Mouse (Mus musculus): ENCODE measurements around the gene Fxyd7. TPM values are rescaled to one million over a fixed set of nuclear protein-coding genes. Genes with fewer than 3 reads are reported as not detected.

Gene Fxyd7
- polyA plus RNA-seq (2012; ENCODE audit: insufficient read depth, insufficient read length, missing spikeins) = 1.9 and 2.3 TPM in 2 replicates

GRCm38 (mm10) chr7:31051321-31052021 is at the start of gene Fxyd7:
TSS of gene Fxyd7 (minus strand) at chr7:31051467.
- Histone ChIP-seq H3K4me3 (ENCODE audit: insufficient read depth, low read depth, low read length) (no peak within 1 kb of the TSS), H3K4me1 (ENCODE audit: control insufficient read depth, insufficient read depth, insufficient read length, low read length) (0 out of 2 replicates have a peak, but pooled peaks cover 2% of the 10 kb centered on the region), H3K27ac (replicated peaks; ENCODE audit: low read depth, low read length) (no peak within 1 kb of the TSS)

GRCm38 (mm10) chr7:31100786-31101185 is 49.5 kb upstream of the Fxyd7 start:
- H3K27ac ChIP-seq (replicated peaks; ENCODE audit: low read depth, low read length) = no peak overlapping the region
- no peaks in the 10 kb centered on the region for H3K4me1 ChIP-seq (ENCODE audit: control insufficient read depth, insufficient read depth, insufficient read length, low read length)
- H3K4me3 ChIP-seq (ENCODE audit: insufficient read depth, low read depth, low read length) = no peak overlapping the region

DNA sequence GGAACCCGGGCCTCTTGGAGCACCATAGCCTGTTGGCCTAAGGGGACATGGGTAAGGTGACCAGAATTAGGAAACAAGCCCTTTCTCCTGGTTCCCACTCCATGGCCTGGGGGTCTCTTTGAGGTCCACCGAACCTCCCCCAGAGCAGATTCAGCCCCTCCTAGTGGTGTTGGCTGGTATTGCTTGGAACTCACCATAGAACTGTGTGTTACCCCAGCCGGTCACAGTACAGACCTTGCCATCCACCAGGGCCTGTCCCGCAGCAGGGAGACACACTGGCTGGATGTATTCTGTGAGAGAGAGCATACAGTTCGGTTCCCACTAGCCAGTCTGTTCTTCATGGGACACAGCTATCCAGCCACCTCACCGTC is 48.3 kb upstream of the Fxyd7 start:
- Histone ChIP-seq H3K4me1 (ENCODE audit: control insufficient read depth, insufficient read depth, insufficient read length, low read length) (no peaks in the 10 kb centered on the region), H3K4me3 (ENCODE audit: insufficient read depth, low read depth, low read length) (no peak overlapping the region), H3K27ac (replicated peaks; ENCODE audit: low read depth, low read length) (no peak overlapping the region)

GRCm38 (mm10) chr7:31098697-31099611 is 47.7 kb upstream of the Fxyd7 start:
- no peak overlapping the region for H3K27ac ChIP-seq (replicated peaks; ENCODE audit: low read depth, low read length)
- no peaks in the 10 kb centered on the region for H3K4me1 ChIP-seq (ENCODE audit: control insufficient read depth, insufficient read depth, insufficient read length, low read length)
- no peak overlapping the region for H3K4me3 ChIP-seq (ENCODE audit: insufficient read depth, low read depth, low read length)

- Histone ChIP-seq H3K4me3 (ENCODE audit: insufficient read depth, low read depth, low read length) (no peak overlapping the region), H3K4me1 (ENCODE audit: control insufficient read depth, insufficient read depth, insufficient read length, low read length) (no peaks in the 10 kb centered on the region), H3K27ac (replicated peaks; ENCODE audit: low read depth, low read length) (no peak overlapping the region)
These were observed 46.4 kb upstream of the Fxyd7 start for GRCm38 (mm10) chr7:31097583-31098248.

DNA sequence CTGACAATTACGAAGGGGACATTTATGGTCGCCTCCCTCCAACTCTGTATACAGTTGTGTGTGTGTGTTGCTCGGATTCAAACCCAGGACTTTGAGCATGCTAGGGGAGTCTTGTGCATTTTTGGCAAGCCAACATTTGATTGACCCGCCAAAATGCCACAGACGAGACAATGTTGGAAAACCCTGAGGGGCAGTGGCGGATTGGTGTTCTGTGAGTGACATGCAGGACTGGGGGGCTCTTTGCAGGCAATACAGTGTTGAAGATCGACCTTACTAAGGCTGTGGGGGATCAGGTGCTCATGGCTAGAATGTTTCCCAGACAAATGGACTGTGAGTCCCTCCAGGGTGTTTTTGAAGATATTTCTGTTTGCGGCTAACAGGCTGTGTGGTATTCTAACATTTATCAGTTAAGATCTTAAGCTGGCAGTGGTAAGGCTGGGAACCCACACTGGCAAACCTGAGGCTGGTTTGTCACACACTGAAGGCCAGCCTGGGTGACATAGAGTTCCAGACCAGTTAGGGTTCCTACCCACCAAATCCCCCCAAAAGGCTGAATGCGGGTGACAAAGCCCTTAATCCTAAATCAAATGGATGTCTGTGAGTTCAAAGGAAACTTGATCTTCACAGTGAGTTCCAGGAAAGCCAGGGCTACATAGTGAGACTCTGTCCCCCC is 45.8 kb upstream of the Fxyd7 start:
- Histone ChIP-seq H3K4me3 (ENCODE audit: insufficient read depth, low read depth, low read length) (no peak overlapping the region), H3K27ac (replicated peaks; ENCODE audit: low read depth, low read length) (no peak overlapping the region), H3K4me1 (ENCODE audit: control insufficient read depth, insufficient read depth, insufficient read length, low read length) (no peaks in the 10 kb centered on the region)

DNA sequence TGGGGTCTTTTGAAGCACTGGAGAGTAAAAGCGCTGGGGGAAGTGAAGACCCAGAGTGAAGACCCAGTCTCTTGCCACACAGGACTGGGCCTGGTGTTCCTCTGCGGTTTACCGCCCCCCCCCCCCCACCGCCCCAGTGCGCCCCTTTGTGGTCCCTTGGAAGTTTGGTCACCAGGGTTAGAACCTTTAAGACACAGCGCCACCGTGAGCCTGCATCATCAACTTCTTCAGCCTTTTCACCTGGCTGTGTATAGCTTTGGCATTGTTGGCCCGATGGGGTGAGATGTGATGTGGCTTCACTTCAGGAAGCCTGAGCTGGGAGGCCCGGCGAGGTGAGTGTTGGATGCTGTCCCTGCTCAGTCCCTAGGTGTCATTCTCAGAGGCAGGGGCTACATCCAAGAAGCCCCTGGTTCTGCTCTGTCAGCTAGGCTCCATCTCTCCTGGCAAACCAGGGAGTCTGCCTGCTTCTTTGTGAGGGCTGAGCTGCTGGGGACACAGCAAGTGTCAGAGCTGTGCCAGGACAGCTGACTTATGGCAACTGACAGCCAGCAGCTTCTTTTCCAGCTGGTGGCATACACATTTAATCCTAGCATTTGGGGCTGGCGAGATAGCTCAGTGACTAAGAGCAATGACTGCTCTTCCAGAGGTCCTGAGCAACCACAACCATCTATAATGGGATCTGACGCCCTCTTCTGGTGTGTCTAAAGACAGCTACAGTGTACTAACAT is 43.7 kb upstream of the Fxyd7 start:
- H3K4me1 ChIP-seq (ENCODE audit: control insufficient read depth, insufficient read depth, insufficient read length, low read length) = no peaks in the 10 kb centered on the region
- H3K4me3 ChIP-seq (ENCODE audit: insufficient read depth, low read depth, low read length) = no peak overlapping the region
- no peak overlapping the region for H3K27ac ChIP-seq (replicated peaks; ENCODE audit: low read depth, low read length)

DNA sequence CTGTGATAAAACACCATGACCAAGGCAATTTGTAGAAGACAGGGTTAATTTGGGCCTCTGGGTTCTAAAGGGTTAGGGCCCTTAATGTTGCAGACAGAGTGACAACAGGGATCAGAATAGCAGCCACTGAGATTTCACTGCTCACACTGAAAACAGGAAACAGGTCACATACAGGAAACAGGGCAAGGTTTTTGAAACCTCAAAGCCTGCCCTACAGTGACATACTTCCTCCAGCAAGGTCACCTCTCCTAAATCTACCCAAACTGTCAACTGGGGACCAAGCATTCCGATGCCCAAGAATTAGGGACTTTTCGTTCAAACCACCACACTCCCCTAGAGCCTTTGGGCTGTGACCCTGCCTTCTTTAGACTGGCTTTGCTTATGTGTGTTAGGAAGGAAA is 38.5 kb upstream of the Fxyd7 start:
- H3K27ac ChIP-seq (replicated peaks; ENCODE audit: low read depth, low read length) = no peak overlapping the region
- peaks cover 10% of the 10 kb centered on the region; the same call in 1 of the 2 replicates for H3K4me1 ChIP-seq (ENCODE audit: control insufficient read depth, insufficient read depth, insufficient read length, low read length)

GRCm38 (mm10) chr7:31088206-31088605 is 36.9 kb upstream of the Fxyd7 start:
- Histone ChIP-seq H3K4me1 (ENCODE audit: control insufficient read depth, insufficient read depth, insufficient read length, low read length) (peaks cover 15% of the 10 kb centered on the region), H3K4me3 (ENCODE audit: insufficient read depth, low read depth, low read length) (no peak overlapping the region), H3K27ac (replicated peaks; ENCODE audit: low read depth, low read length) (no peak overlapping the region)

More for the DNA sequence above, 38.5 kb upstream of the Fxyd7 start:
- no peak overlapping the region for H3K4me3 ChIP-seq (ENCODE audit: insufficient read depth, low read depth, low read length)

GRCm38 (mm10) chr7:31087262-31087661 is 36.0 kb upstream of the Fxyd7 start:
- H3K27ac ChIP-seq (replicated peaks; ENCODE audit: low read depth, low read length) = no peak overlapping the region

DNA sequence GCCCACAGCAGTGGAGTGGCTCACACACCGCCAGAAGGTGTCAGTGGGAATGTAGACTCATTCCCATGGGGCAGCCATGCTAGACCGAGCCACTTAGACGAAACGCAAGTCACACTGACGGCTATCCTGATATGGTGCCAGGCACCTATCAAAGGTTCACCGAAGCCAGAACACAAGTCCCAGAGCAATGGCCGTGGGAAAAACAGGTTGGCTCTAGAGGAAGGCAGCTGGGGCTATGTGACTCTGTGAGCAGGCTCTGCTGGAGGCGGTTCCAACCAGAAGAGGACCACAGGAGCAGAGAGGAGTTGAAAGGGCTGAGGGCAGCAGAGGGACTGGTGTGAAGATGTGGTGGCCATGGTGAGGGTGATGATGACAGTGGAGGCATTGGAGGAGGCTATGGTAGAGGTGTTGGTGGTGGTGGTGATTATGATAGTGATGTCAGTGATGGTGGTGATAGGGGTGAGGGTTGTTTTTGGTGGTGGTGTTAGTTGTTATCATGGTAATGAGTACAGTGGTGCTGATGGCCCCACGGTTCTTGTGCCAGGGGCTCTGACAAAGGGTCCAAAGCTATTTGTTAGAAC is 35.0 kb upstream of the Fxyd7 start:
- peaks cover 17% of the 10 kb centered on the region for H3K4me1 ChIP-seq (ENCODE audit: control insufficient read depth, insufficient read depth, insufficient read length, low read length)
- H3K27ac ChIP-seq (replicated peaks; ENCODE audit: low read depth, low read length) = no peak overlapping the region
- no peak overlapping the region for H3K4me3 ChIP-seq (ENCODE audit: insufficient read depth, low read depth, low read length)

More at GRCm38 (mm10) chr7:31087262-31087661, 36.0 kb upstream of the Fxyd7 start:
- Histone ChIP-seq H3K4me3 (ENCODE audit: insufficient read depth, low read depth, low read length) (no peak overlapping the region), H3K4me1 (ENCODE audit: control insufficient read depth, insufficient read depth, insufficient read length, low read length) (peaks cover 17% of the 10 kb centered on the region)

DNA sequence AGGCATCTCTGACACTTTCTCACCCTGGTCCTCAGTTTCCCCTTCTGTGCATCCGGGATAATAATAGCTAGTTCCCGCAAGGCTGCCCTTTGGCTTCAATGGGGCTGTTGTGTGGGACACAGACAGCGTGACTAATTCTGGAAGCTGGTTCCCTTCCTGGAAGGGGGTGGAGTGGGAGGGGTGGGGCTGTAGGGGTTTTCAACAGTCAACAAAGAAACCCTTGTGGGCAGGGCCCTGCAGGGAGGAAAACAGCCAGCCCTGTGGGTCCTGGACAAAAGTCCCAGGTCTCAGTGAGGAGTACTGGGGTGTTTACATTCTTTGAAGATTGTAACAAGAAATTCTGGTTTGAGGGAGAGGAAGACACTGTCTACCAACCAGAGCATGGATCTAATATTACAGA is 33.9 kb upstream of the Fxyd7 start:
- Histone ChIP-seq H3K27ac (replicated peaks; ENCODE audit: low read depth, low read length) (no peak overlapping the region; the same call in 1 of the 2 replicates), H3K4me1 (ENCODE audit: control insufficient read depth, insufficient read depth, insufficient read length, low read length) (peaks cover 17% of the 10 kb centered on the region), H3K4me3 (ENCODE audit: insufficient read depth, low read depth, low read length) (no peak overlapping the region)

GRCm38 (mm10) chr7:31084140-31084539 is 32.9 kb upstream of the Fxyd7 start:
- H3K27ac ChIP-seq (replicated peaks; ENCODE audit: low read depth, low read length) = peak overlapping the region; percentile 81
- H3K4me3 ChIP-seq (ENCODE audit: insufficient read depth, low read depth, low read length) = no peak overlapping the region
- peaks cover 17% of the 10 kb centered on the region for H3K4me1 ChIP-seq (ENCODE audit: control insufficient read depth, insufficient read depth, insufficient read length, low read length)

All from brown adipose tissue, adult 24 weeks (tissue).